Mouse (Mus musculus) hindbrain, postnatal 0 days (tissue): ENCODE measurements around the gene Kif26b. TPM values are rescaled to one million over a fixed set of nuclear protein-coding genes. Genes with fewer than 3 reads are reported as not detected.

ENCODE experiments used
- ATAC-seq: fragments of 200-750 bp; cut with Nextera tagmentation; 2 replicates; pipeline ENCODE4 v1.8.0; 2017; ENCODE audit warnings: mild to moderate bottlenecking, moderate TSS enrichment, moderate library complexity
- DNase-seq: peaks from one replicate; pipeline ENCODE4 v3.0.0-alpha.2; 2015; ENCODE audit warnings: low spot score
- H3K27ac ChIP-seq: fragments of 300-500 bp; sonication (generic); 2 replicates; pipeline ENCODE4 v1.5.1; 2014; ENCODE audit warnings: mild to moderate bottlenecking
- H3K27me3 ChIP-seq: fragments of 300-500 bp; sonication (generic); 2 replicates; pipeline ENCODE4 v1.6.1; 2014; ENCODE audit warnings: low read length, mixed read lengths; ENCODE audit not compliant: insufficient read depth
- H3K36me3 ChIP-seq: fragments of 300-500 bp; sonication (generic); 2 replicates; pipeline ENCODE4 v1.6.1; 2014; ENCODE audit warnings: low read length, mixed read lengths; ENCODE audit not compliant: insufficient read depth
- H3K4me1 ChIP-seq: fragments of 300-500 bp; sonication (generic); 2 replicates; pipeline ENCODE4 v1.6.1; 2014; ENCODE audit warnings: antibody characterized with exemption, low read length, mixed read lengths; ENCODE audit not compliant: insufficient read depth
- H3K4me2 ChIP-seq: fragments of 300-500 bp; sonication (generic); 2 replicates; pipeline ENCODE4 v1.6.1; 2014; ENCODE audit warnings: low read depth, mild to moderate bottlenecking, low read length, moderate library complexity, mixed read lengths
- H3K4me3 ChIP-seq: fragments of 300-500 bp; sonication (generic); 2 replicates; pipeline ENCODE4 v1.5.1; 2014; ENCODE audit warnings: low read length
- H3K9ac ChIP-seq: fragments of 300-500 bp; sonication (generic); replicated peaks from 2 replicates; pipeline ENCODE4 v1.6.1; 2014; ENCODE audit warnings: mild to moderate bottlenecking, low read length, moderate library complexity, mixed read lengths
- H3K9me3 ChIP-seq: fragments of 300-500 bp; sonication (generic); 2 replicates; pipeline ENCODE4 v1.6.1; 2016; ENCODE audit warnings: low read length, mixed read lengths
- CTCF ChIP-seq: IDR thresholded peaks from 2 replicates; pipeline ENCODE4 v1.5.1; 2016; ENCODE audit warnings: antibody characterized with exemption, control low read depth, low read depth
- WGBS: fragments of 180-500 bp; shearing (Covaris S2); extraction: QIAGEN DNeasy Blood & Tissue Kit; methylation state at CpG from one replicate; pipeline ENCODE4 v1.1.7; 2014; 5-methylcytosine and 5-hydroxymethylcytosine counted together
- polyA plus RNA-seq: library from polyadenylated mRNA; unstranded; fragments of >200 nt; fragmentation: Nextera tagmentation; extraction: Ambion mirVana; gene quantifications from 2 replicates; pipeline ENCODE4 v1.2.1, GENCODE M21; 2015
- total RNA-seq: library from RNA; depleted of rRNA; stranded (reverse); fragments of >200 nt; gene quantifications from 2 replicates; pipeline ENCODE4 v1.2.3, GENCODE M21; 2014; rRNA removed

The Kif26b gene
- total and polyA plus RNA-seq, 2 experiments from 2014 or later, result 5.8 to 59.7 TPM

- no peak overlapping the region for H3K9ac ChIP-seq
Measured at GRCm38 (mm10) chr1:178960015-178960559, 431.2 kb downstream of the Kif26b start.

DNA sequence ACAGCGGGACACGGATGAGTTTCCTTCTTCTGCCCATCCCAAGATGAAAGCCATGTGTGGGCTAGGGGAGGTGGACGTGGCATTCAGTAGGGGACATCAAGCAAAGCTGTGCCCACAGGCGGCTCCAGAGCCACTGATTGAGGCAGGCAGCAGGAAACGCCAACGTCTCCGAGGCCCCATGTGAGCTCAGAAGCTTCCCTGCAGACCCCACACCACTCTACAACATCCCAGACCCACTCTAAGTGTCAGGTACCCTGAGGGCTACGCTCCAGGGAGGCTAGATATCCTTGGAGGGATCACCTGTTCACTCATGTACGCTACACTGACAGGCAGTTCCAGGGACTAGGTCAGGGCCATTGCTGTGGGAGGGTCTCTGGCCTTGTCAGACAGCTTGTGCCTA lies 432.7 kb downstream of the Kif26b start:
- H3K27ac ChIP-seq, result no peak overlapping the region

More at GRCm38 (mm10) chr1:178960015-178960559, 431.2 kb downstream of the Kif26b start:
- Histone ChIP-seq H3K9me3 (no peaks in the 10 kb centered on the region), H3K4me3 (no peak overlapping the region), H3K27me3 (no peaks in the 10 kb centered on the region), H3K4me1 (no peaks in the 10 kb centered on the region), H3K27ac (no peak overlapping the region), H3K36me3 (no peaks in the 10 kb centered on the region), H3K4me2 (no peak overlapping the region)
- peak; percentile 75 for ATAC-seq
- peak; percentile 91 for TF ChIP-seq CTCF
- WGBS, result 51% methylated on average over 7 of the region's 7 CpGs
- DNase-seq, result peak; percentile 95

DNA sequence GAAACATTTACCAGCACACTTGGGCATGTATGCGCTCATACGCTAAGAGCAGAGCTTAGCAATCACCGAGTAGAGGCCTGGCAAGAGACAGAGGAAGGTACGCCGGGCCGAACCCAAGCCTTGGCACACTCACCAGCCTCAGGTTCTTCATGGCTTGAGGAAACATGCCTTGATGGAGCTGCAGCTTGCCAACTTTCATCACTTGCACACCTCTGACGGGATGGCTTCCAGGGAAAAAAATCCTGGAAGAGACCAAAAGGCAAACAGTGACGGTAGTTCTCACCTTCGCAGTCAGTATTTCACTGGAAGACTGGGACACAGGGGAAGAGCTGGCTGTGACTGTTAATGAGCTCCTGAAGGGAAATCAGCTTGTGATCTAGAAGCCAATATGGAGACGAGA lies 443.1 kb downstream of the Kif26b start:
- H3K9ac ChIP-seq, result no peak overlapping the region
- no peaks in the 10 kb centered on the region for H3K27me3 ChIP-seq
- no peak overlapping the region for H3K4me3 ChIP-seq
- H3K4me1 ChIP-seq, result no peaks in the 10 kb centered on the region
- ATAC-seq (no peak), DNase-seq (no peak)
- TF ChIP-seq CTCF, result no peak
- no peaks in the 10 kb centered on the region for H3K9me3 ChIP-seq
- WGBS, result 86% methylated on average over 10 of the region's 10 CpGs
- no peak overlapping the region for H3K4me2 ChIP-seq
- H3K27ac ChIP-seq, result no peak overlapping the region
- no peaks in the 10 kb centered on the region for H3K36me3 ChIP-seq

More for the DNA sequence above, 432.7 kb downstream of the Kif26b start:
- no peak overlapping the region for H3K9ac ChIP-seq
- no peak overlapping the region for H3K4me3 ChIP-seq
- DNase-seq (no peak), ATAC-seq (no peak; the same call in 1 of the 2 replicates)
- no peak for TF ChIP-seq CTCF
- WGBS, result 88% methylated on average over 9 of the region's 9 CpGs
- no peaks in the 10 kb centered on the region for H3K27me3 ChIP-seq
- H3K36me3 ChIP-seq, result no peaks in the 10 kb centered on the region
- H3K9me3 ChIP-seq, result no peaks in the 10 kb centered on the region
- H3K4me2 ChIP-seq, result no peak overlapping the region
- no peaks in the 10 kb centered on the region for H3K4me1 ChIP-seq

DNA sequence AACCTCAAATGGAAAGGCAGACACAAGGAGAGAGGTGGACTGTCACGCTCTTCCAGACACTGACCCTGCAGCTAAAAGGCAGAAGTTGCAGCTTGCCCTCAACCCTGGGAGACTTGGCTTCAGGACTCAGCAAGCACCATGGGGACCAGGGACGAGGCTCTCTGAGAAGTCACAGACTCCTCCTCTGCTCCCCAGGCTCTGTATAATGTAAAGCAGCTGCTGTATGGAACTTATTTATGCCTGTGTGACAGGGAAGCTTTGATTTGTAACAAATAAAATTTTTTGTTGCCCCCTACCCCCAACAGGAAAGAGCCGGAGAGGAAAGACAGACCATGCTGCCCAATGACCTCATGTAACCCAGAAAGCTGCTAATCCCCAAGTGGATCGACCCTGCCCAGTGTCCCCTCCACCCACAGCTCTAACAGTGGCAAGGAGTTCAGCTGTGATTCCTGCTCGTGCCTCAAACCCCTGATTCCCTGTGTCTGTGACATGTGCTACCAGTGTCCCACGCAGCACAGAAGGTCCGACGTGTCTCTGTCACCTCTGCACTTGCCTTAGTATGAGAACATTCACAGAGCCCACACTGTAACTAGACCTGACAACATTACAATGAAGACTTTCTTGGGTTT lies 449.8 kb downstream of the Kif26b start:
- 66% methylated on average over 8 of the region's 8 CpGs for WGBS

GRCm38 (mm10) chr1:178980185-178980584 lies 451.3 kb downstream of the Kif26b start:
- Histone ChIP-seq H3K4me1 (no peaks in the 10 kb centered on the region), H3K27ac (no peak overlapping the region), H3K4me2 (no peak overlapping the region), H3K36me3 (no peaks in the 10 kb centered on the region), H3K9ac (no peak overlapping the region), H3K4me3 (no peak overlapping the region), H3K27me3 (no peaks in the 10 kb centered on the region), H3K9me3 (no peaks in the 10 kb centered on the region)
- ATAC-seq, result no peak
- 0 out of 2 replicates have a peak, but pooled peaks have one; percentile 6 for TF ChIP-seq CTCF
- DNase-seq, result no peak

More for the DNA sequence above, 449.8 kb downstream of the Kif26b start:
- Histone ChIP-seq H3K9ac (no peak overlapping the region), H3K27ac (no peak overlapping the region), H3K9me3 (no peaks in the 10 kb centered on the region), H3K4me1 (no peaks in the 10 kb centered on the region), H3K36me3 (no peaks in the 10 kb centered on the region), H3K27me3 (no peaks in the 10 kb centered on the region), H3K4me2 (no peak overlapping the region), H3K4me3 (no peak overlapping the region)
- DNase-seq, result no peak
- no peak for ATAC-seq
- TF ChIP-seq CTCF, result no peak

- Histone ChIP-seq H3K4me3 (no peak overlapping the region), H3K9ac (no peak overlapping the region), H3K9me3 (no peaks in the 10 kb centered on the region), H3K4me2 (no peak overlapping the region), H3K27ac (no peak overlapping the region), H3K27me3 (no peaks in the 10 kb centered on the region), H3K36me3 (no peaks in the 10 kb centered on the region), H3K4me1 (no peaks in the 10 kb centered on the region)
- DNase-seq, result no peak
- TF ChIP-seq CTCF, result no peak
- 84% methylated on average over 5 of the region's 5 CpGs for WGBS
- no peak for ATAC-seq
Measured at GRCm38 (mm10) chr1:178981641-178982040, 452.7 kb downstream of the Kif26b start.

DNA sequence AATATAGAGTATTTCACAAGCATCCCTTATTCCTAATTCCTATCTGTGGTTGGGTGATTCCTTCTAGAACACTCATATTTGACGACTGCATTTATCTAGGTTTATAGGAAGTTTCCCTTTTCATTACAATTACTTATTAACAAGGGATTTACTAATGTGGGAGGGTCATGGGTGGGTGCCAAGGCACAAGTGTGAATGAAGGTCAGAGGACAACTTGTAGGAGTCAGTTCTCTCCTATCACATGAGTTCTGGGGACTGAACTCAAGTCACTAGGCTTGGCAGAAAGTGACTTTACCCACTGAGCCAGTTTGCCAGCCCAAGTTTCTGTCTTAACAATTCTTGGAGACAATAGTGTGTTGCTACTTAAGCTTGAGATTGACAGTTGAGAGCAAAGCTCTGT lies 459.3 kb downstream of the Kif26b start:
- no peak for ATAC-seq
- no peak overlapping the region for H3K4me2 ChIP-seq
- WGBS, result 75% methylated on average over 1 of the region's 1 CpGs

More for the DNA sequence above, 459.3 kb downstream of the Kif26b start:
- Histone ChIP-seq H3K4me3 (no peak overlapping the region), H3K9ac (no peak overlapping the region), H3K27me3 (no peaks in the 10 kb centered on the region), H3K36me3 (no peaks in the 10 kb centered on the region), H3K27ac (no peak overlapping the region), H3K4me1 (no peaks in the 10 kb centered on the region), H3K9me3 (no peaks in the 10 kb centered on the region)
- no peak for DNase-seq
- no peak for TF ChIP-seq CTCF

Other genes with a start within 250 kb of the Kif26b start
- gene Cox20, start 210.0 kb upstream of the Kif26b start, total RNA-seq, result 24.4 and 30.1 TPM in 2 replicates
- gene Cox20, start 210.0 kb upstream of the Kif26b start, polyA plus RNA-seq, result 102 and 117 TPM in 2 replicates
- gene Hnrnpu, start 191.3 kb upstream of the Kif26b start, total RNA-seq, result 113 and 133 TPM in 2 replicates
- 185 and 192 TPM in 2 replicates for gene Hnrnpu, start 191.3 kb upstream of the Kif26b start, polyA plus RNA-seq
- 2.5 and 2.9 TPM in 2 replicates for gene Efcab2, start 123.0 kb upstream of the Kif26b start, total RNA-seq
- gene Efcab2, start 123.0 kb upstream of the Kif26b start, polyA plus RNA-seq, result 12.7 and 14.0 TPM in 2 replicates